Mouse (Mus musculus) splenic B cell, adult 2 months (primary cell): ENCODE results near the gene Bet1l.

Experiments used
- DNase-seq: peaks from one replicate; pipeline ENCODE4 v3.0.0-alpha.2; 2011; ENCODE audit warnings: low read depth, low spot score
- H3K27me3 ChIP-seq: 2 replicates; pipeline ENCODE4 v1.6.1; 2012; ENCODE audit warnings: mild to moderate bottlenecking, low read length, moderate library complexity, mixed read lengths; ENCODE audit not compliant: control insufficient read depth, poor library complexity, insufficient read depth, severe bottlenecking
- H3K36me3 ChIP-seq: 2 replicates; pipeline ENCODE4 v1.6.1; 2012; ENCODE audit warnings: mild to moderate bottlenecking, low read length, moderate library complexity, mixed read lengths; ENCODE audit not compliant: control insufficient read depth, poor library complexity, insufficient read depth, severe bottlenecking

Gene Bet1l

DNA sequence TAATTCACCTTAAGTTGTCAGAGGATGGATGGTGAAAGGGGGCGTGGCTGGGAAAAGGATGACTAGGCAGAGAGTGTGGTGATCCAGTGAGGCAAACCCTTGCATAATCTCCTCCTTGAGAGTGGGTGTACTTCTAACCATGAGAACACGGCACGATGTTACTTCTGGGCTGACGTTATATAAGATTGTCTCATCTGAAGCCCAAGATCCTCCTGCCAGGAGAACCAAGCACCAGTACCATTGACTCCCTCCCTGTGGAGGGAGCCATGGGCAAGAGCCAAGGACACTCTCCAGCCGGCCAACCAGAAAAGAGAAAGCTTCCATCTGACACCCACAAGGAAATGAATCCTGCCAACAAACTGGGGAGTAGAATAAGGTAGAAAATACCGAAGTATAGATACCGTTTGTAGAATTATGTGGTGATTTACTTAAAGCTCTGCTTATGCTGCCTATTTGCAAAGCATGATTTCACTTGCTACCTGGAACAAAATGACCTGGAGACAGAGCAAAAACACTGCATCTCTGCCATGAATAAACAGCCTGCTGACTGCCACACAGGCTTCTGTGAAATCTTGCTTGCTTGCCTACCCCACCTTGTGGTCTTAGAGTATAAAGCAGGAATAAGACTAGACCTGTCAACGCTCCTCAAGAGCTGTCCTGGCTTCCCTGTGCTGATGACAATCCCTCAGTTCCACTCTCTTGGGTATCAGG is 29.1 kb downstream of the Bet1l start:
- no peaks in the 10 kb centered on the region for H3K27me3 ChIP-seq
- peak; percentile 13 for DNase-seq
- H3K36me3 ChIP-seq, result no peaks in the 10 kb centered on the region

DNA sequence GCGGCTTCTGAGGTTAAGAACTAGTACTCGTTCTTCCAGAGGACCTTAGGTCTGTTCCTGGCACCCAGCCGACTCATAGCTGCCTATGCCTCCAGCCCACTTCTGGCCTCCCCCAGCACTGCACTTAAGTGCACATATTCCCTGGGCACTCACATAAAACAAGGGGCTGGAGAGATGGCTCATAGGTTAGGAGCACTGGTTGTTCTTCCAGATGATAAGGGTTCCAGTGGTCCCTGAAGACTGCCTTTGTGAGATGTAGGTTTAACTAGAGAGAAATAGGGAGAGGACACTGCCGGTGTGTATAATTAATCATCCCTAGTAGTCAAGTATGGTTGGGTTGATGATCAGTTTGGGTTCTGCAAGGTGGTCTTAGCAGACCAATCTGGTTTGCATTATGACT is 34.6 kb downstream of the Bet1l start:
- Histone ChIP-seq H3K27me3 (0 out of 2 replicates have a peak, but pooled peaks cover 1% of the 10 kb centered on the region), H3K36me3 (no peaks in the 10 kb centered on the region)
- DNase-seq, result no peak

DNA sequence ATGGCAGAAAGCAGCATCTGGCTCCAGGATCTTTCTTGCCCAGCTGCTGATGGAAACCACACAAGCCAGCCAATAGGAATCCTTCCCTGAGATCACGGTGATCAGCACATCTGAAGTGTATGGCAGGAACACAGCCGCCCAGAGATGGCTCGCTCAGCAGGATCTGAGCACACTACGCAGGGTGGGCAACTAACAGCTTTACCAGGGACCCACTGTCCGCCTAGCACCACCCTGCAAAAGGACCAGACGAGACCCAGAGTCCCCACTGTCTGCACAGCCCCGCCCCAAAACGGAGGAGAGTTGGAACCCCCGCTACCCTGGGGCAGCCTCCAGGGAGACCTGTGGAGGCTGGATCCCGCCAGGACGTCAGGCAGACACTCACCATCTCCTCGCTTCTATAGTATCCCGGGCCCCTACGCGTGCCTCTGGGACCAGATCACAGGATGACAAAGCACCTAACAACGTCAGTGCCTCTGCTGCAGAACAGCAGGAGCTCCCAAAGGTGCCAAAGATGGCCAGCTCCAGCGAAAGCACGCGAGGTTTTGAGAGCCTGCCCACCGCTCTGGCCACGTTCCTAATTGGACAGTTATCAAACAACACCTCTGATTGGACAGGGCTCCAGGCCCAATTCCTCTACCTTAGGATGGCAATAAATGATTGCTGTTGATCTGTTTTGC is 35.6 kb downstream of the Bet1l start, which contains the start of gene Zfp941:
TSS of gene Zfp941 (minus strand) at position 526 of the 677 bp plus-strand sequence.
- Histone ChIP-seq H3K27me3 (0 out of 2 replicates have a peak, but pooled peaks cover 1% of the 10 kb centered on the region), H3K36me3 (no peaks in the 10 kb centered on the region)
- no peak for DNase-seq

DNA sequence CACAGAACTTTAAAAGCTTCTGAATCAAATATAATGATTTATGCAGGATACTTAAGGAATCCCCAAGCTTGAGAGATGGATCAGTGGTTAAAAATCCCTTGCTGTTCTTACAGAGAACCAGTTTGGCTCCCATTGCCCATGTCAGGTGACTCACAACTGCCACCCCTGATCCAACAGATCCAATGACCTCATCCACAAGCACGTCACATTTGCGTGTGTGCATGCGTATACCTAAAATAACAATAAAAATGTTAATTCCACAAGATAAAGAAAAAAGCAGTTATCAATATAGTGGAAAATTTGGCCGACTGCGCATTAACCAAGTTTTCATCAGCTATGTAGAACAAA is 36.1 kb downstream of the Bet1l start:
- no peaks in the 10 kb centered on the region for H3K36me3 ChIP-seq
- no peak for DNase-seq

DNA sequence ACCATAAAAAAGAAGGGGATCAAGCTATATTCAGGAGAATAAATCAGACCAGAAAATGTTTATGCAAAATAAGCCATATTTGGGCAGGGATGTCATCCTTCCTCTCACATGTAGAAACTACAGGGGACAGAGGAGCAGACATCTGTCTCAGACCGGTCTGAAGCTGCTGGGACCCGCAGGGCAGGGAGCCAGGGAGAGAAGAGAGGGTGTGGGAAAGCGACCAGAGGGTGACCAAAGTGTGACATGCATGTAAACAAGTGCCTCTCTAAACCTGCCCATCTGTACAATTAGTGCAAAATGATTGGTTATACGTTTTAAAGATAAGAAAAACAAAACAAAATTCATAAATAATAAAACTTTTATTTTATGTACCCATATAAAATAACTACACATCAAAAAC is 37.2 kb downstream of the Bet1l start:
- H3K27me3 ChIP-seq, result 0 out of 2 replicates have a peak, but pooled peaks cover 1% of the 10 kb centered on the region

More for the DNA sequence above, 36.1 kb downstream of the Bet1l start:
- 0 out of 2 replicates have a peak, but pooled peaks cover 1% of the 10 kb centered on the region for H3K27me3 ChIP-seq

DNA sequence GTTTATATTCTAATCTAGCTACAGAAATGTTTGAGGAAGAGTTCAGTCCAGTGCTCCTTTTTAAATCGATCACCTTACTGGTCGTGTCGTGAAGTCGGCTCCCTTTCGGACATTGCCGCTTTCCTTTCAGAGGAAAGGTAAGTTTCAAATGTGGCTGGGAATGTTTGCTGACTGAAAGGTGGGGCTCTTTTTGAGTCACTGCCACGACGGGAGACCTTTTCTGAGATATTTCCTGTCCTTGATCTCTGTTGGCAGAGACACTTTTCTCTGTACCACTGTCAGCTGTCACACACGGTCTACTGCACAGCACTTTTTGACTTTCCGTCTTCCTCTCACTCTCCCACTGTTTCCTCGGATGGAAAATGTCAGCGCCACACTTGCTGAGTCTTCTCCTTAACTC is 44.5 kb downstream of the Bet1l start:
- H3K27me3 ChIP-seq, result no peaks in the 10 kb centered on the region
- H3K36me3 ChIP-seq, result no peaks in the 10 kb centered on the region
- DNase-seq, result no peak

More for the DNA sequence above, 37.2 kb downstream of the Bet1l start:
- no peak for DNase-seq
- H3K36me3 ChIP-seq, result no peaks in the 10 kb centered on the region

DNA sequence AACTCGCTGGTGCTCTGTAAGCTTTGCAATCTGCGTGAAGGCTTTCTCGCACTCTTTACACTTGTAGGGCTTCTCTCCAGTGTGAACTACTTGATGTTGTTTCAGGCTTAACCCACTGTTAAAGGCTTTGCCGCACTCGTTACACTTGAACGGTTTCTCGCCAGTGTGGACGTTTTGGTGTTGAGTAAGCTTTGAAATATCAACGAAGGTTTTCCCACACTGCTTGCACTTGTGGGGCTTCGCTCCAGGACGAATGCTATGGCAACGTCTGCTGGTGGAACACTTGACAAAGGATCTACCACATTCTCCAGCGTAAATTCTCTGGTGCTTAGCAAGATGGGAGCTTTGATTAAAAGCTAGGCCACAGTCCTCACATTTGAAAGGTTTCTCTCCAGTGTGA is 45.7 kb downstream of the Bet1l start:
- H3K36me3 ChIP-seq, result no peaks in the 10 kb centered on the region
- DNase-seq, result no peak
- H3K27me3 ChIP-seq, result no peaks in the 10 kb centered on the region

DNA sequence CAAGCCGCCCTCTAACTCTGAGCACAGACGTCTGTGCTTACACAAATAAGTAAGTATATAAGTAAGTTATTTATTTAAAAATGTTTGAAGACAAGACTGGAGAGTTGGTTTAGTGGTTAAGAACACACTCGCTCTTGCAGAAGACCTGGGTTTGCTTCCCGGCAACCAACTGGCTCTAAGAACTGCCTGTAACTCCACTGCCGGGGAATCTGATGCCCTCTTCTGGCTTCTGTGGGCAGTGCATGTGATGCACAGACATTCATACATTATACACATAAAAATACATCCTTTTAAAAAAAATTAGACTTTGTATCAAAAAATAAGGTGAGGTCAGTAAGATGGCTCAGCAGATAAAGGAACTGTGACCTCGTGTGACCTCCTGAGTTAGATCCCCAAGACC is 46.9 kb downstream of the Bet1l start:
- peak; percentile 19 for DNase-seq
- no peaks in the 10 kb centered on the region for H3K36me3 ChIP-seq
- no peaks in the 10 kb centered on the region for H3K27me3 ChIP-seq

DNA sequence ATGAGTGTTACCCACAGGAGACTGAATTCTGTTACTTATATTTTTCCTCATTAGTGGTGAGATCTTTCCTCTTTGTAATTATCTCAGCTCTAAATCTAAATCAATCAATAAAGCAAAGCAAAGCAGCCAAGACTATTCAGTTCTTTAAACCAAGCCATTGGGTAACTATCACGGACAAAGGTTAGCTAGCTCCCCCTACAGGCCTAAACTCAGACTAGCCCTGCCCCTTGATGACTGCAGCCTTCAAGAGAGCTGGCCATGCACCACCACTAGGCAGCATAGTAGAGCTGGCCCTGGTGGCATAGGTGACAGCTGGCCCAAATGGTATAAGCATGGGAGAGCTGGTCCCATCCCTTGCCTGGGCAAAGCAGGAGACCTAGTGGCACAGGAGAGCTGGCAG is 51.7 kb downstream of the Bet1l start:
- Histone ChIP-seq H3K27me3 (no peaks in the 10 kb centered on the region), H3K36me3 (no peaks in the 10 kb centered on the region)
- DNase-seq, result peak; percentile 44
